9 mouse cellular contexts compared by ENCODE assay signal in genomic region chr12:36039541-36040084, GRCm38 (mm10). TPM values are rescaled to one million over a fixed set of nuclear protein-coding genes. Genes with fewer than 3 reads are reported as not detected.
DNase-seq lines count a peak whose midpoint lies in the region; ATAC-seq and TF ChIP-seq lines count a peak whose summit lies in the region.
"Had no signal": no experiment of that assay in that cellular context is flagged by ENCODE, and none has a peak within 500 bp of the region (broad histone marks: within the 10 kb centered on the region; RNA-seq: fewer than 3 reads in every experiment).

No protein-coding gene starts in this region.

- H3K4me3 ChIP-seq in hindbrain, embryonic 13.5 days, result peak overlapping the region; percentile 96
- H3K4me3 ChIP-seq in hindbrain, embryonic 11.5 days (ENCODE audit: low read depth, low read length), result no peak overlapping the region
- H3K4me3 ChIP-seq in intestine, embryonic 15.5 days (replicated peaks), result no peak overlapping the region
- H3K4me3 ChIP-seq in midbrain, postnatal 0 days (ENCODE audit: low read depth, low read length), result peak overlapping the region; percentile 53

- ATAC-seq in hindbrain, embryonic 13.5 days (ENCODE audit: low FRiP score), result no peak
- no peak for ATAC-seq in hindbrain, embryonic 11.5 days (ENCODE audit: low FRiP score)
- ATAC-seq in intestine, embryonic 15.5 days, result no peak
- ATAC-seq in midbrain, postnatal 0 days (ENCODE audit: low FRiP score), result no peak

- DNase-seq in hindbrain, embryonic 11.5 days (ENCODE audit: low spot score), result no peak
- peak; percentile 56 for DNase-seq in brain, adult 2 months (ENCODE audit: low read depth, low spot score)
- no peak for DNase-seq in midbrain, postnatal 0 days (ENCODE audit: low spot score)
- DNase-seq in layer of hippocampus, postnatal 10 days (ENCODE audit: low spot score in 2 of 2), result no peak
- DNase-seq in urinary bladder, postnatal 10 days (ENCODE audit: low spot score), result no peak
- no peak for DNase-seq in adrenal gland, postnatal 25 days

- peaks cover 22% of the 10 kb centered on the region for H3K4me1 ChIP-seq in hindbrain, embryonic 13.5 days (replicated peaks)
- H3K4me1 ChIP-seq in hindbrain, embryonic 11.5 days (replicated peaks; ENCODE audit: control insufficient read depth, insufficient read depth, low read length), result peaks cover 2% of the 10 kb centered on the region; the same call in 1 of the 2 replicates
- H3K4me1 ChIP-seq in intestine, embryonic 15.5 days (replicated peaks), result 0 out of 2 replicates have a peak, but pooled peaks cover 8% of the 10 kb centered on the region
- H3K4me1 ChIP-seq in midbrain, postnatal 0 days (ENCODE audit: insufficient read depth, low read length), result no peaks in the 10 kb centered on the region; the same call in 1 of the 2 replicates

- no peaks in the 10 kb centered on the region; the same call in none of the 2 replicates for H3K9me3 ChIP-seq in hindbrain, embryonic 13.5 days
- H3K9me3 ChIP-seq in hindbrain, embryonic 11.5 days (ENCODE audit: control insufficient read depth, low read length), result no peaks in the 10 kb centered on the region
- no peaks in the 10 kb centered on the region for H3K9me3 ChIP-seq in intestine, embryonic 15.5 days
- H3K9me3 ChIP-seq in midbrain, postnatal 0 days (ENCODE audit: low read length), result no peaks in the 10 kb centered on the region

- WGBS in hindbrain, embryonic 13.5 days, result 78% methylated on average over 9 of the region's 9 CpGs
- 87% methylated on average over 9 of the region's 9 CpGs for WGBS in hindbrain, embryonic 11.5 days
- WGBS in intestine, embryonic 15.5 days, result 60% methylated on average over 9 of the region's 9 CpGs
- whole genome bisulfite sequencing in midbrain, postnatal 0 days, result 73% methylated on average over 9 of the region's 9 CpGs

- peak overlapping the region; percentile 79 for H3K4me2 ChIP-seq in hindbrain, embryonic 13.5 days
- no peak overlapping the region for H3K4me2 ChIP-seq in hindbrain, embryonic 11.5 days (replicated peaks; ENCODE audit: low read depth, low read length)
- 0 out of 2 replicates have a peak overlapping the region, but pooled peaks have one; percentile 0 for H3K4me2 ChIP-seq in intestine, embryonic 15.5 days (replicated peaks)
- H3K4me2 ChIP-seq in midbrain, postnatal 0 days (ENCODE audit: low read depth, low read length, poor library complexity, severe bottlenecking), result peak overlapping the region; percentile 67

- peak overlapping the region; percentile 63 for H3K9ac ChIP-seq in hindbrain, embryonic 13.5 days
- no peak overlapping the region for H3K9ac ChIP-seq in hindbrain, embryonic 11.5 days (ENCODE audit: low read depth, low read length)
- no peak overlapping the region for H3K9ac ChIP-seq in intestine, embryonic 15.5 days
- no peak overlapping the region for H3K9ac ChIP-seq in midbrain, postnatal 0 days (replicated peaks; ENCODE audit: low read length, poor library complexity, severe bottlenecking)

- no peak overlapping the region for H3K27ac ChIP-seq in hindbrain, embryonic 13.5 days
- no peak overlapping the region for H3K27ac ChIP-seq in hindbrain, embryonic 11.5 days (ENCODE audit: low read depth, low read length)
- H3K27ac ChIP-seq in intestine, embryonic 15.5 days, result no peak overlapping the region
- H3K27ac ChIP-seq in midbrain, postnatal 0 days (ENCODE audit: low read depth, low read length), result no peak overlapping the region

- no peaks in the 10 kb centered on the region for H3K27me3 ChIP-seq in hindbrain, embryonic 13.5 days
- H3K27me3 ChIP-seq in hindbrain, embryonic 11.5 days (ENCODE audit: control insufficient read depth, insufficient read depth, low read length), result no peaks in the 10 kb centered on the region
- no peaks in the 10 kb centered on the region for H3K27me3 ChIP-seq in intestine, embryonic 15.5 days (replicated peaks)
- no peaks in the 10 kb centered on the region for H3K27me3 ChIP-seq in midbrain, postnatal 0 days (ENCODE audit: insufficient read depth, low read length)

- peaks cover 11% of the 10 kb centered on the region; the same call in 1 of the 2 replicates for H3K36me3 ChIP-seq in hindbrain, embryonic 13.5 days
- H3K36me3 ChIP-seq in hindbrain, embryonic 11.5 days (ENCODE audit: control insufficient read depth, insufficient read depth, low read length), result 0 out of 2 replicates have a peak, but pooled peaks cover 2% of the 10 kb centered on the region
- no peaks in the 10 kb centered on the region for H3K36me3 ChIP-seq in intestine, embryonic 15.5 days
- H3K36me3 ChIP-seq in midbrain, postnatal 0 days (ENCODE audit: insufficient read depth, low read length), result no peaks in the 10 kb centered on the region

- no peak for TF ChIP-seq CTCF in midbrain, postnatal 0 days (IDR thresholded peaks at IDR 0.05)

RNA-seq across cellular contexts. Expression of gene Tspan13, which starts 2.7 kb away (rescaled TPM):
- 408 and 421 TPM in 2 replicates for polyA plus RNA-seq in hindbrain, embryonic 13.5 days (2015; fragmentation: Nextera tagmentation; extraction: Ambion mirVana)
- 207 and 229 TPM in 2 replicates for polyA plus RNA-seq in hindbrain, embryonic 11.5 days (2014; fragmentation: Nextera tagmentation; extraction: Ambion mirVana)
- 136 and 138 TPM in 2 replicates for polyA plus RNA-seq in intestine, embryonic 15.5 days (2015; fragmentation: Nextera tagmentation; extraction: Ambion mirVana)
- 293 and 335 TPM in 2 replicates for total RNA-seq in midbrain, postnatal 0 days (2014; rRNA removed)
- polyA plus RNA-seq in midbrain, postnatal 0 days (2015; fragmentation: Nextera tagmentation; extraction: Ambion mirVana), result 420 and 425 TPM in 2 replicates
- 100 to 1,000 TPM; 297 to 309 TPM for total RNA-seq in layer of hippocampus, postnatal 10 days (2021)
- total RNA-seq in adrenal gland, postnatal 25 days (2021), result 8.8 and 11.7 TPM in 2 replicates

RNA-seq across cellular contexts. Expression of gene Agr2, which starts 46.9 kb away (rescaled TPM):
- polyA plus RNA-seq in hindbrain, embryonic 13.5 days (2015; fragmentation: Nextera tagmentation; extraction: Ambion mirVana), result 1.1 TPM in 1 of 2 replicates, not detected in the other
- not detected in 2 replicates for polyA plus RNA-seq in hindbrain, embryonic 11.5 days (2014; fragmentation: Nextera tagmentation; extraction: Ambion mirVana)
- 234 and 297 TPM in 2 replicates for polyA plus RNA-seq in intestine, embryonic 15.5 days (2015; fragmentation: Nextera tagmentation; extraction: Ambion mirVana)
- not detected in 2 replicates for total RNA-seq in midbrain, postnatal 0 days (2014; rRNA removed)
- 0.20 TPM in 1 of 2 replicates, not detected in the other for polyA plus RNA-seq in midbrain, postnatal 0 days (2015; fragmentation: Nextera tagmentation; extraction: Ambion mirVana)
- total RNA-seq in layer of hippocampus, postnatal 10 days (2021), result not detected
- total RNA-seq in adrenal gland, postnatal 25 days (2021), result not detected in 2 replicates
- polyA plus RNA-seq: limb, embryonic 11.5 days had no signal

Comparison
In these comparisons a context has a peak if more than half of its experiments do, and no peak if none do; other contexts are left out.
1. H3K4me3 ChIP-seq: peak in hindbrain, embryonic 13.5 days (single experiment) and midbrain, postnatal 0 days (single experiment); none in hindbrain, embryonic 11.5 days (single experiment) and intestine, embryonic 15.5 days (single experiment).
2. RNA of gene Agr2, which starts 46.9 kb away (polyA plus RNA-seq): 234 to 297 TPM in intestine, embryonic 15.5 days; 0.20 TPM in midbrain, postnatal 0 days, 1.1 TPM in hindbrain, embryonic 13.5 days and not detected in hindbrain, embryonic 11.5 days; every median in the first group is over 100 times any median in the second.